Mouse (Mus musculus) liver, embryonic 11.5 days (tissue): ENCODE results near the gene Vmn1r33. TPM values are rescaled to one million over a fixed set of nuclear protein-coding genes. Genes with fewer than 3 reads are reported as not detected.
"Not testable (repeated sequence)": the region's sequence is repeated elsewhere in the genome, so short reads cannot be mapped to it uniquely, and the experiment has no call there.

ENCODE experiments used
- ATAC-seq: fragments of 200-750 bp; cut with Nextera tagmentation; replicated peaks from 2 replicates; pipeline ENCODE4 v1.8.0; 2017; ENCODE audit warnings: moderate number of reproducible peaks, mild to moderate bottlenecking, moderate TSS enrichment, moderate library complexity; ENCODE audit not compliant: low FRiP score
- DNase-seq: peaks from one replicate; pipeline ENCODE4 v3.0.0-alpha.2; 2017; ENCODE audit warnings: low spot score
- H3K27ac ChIP-seq: fragments of 300-500 bp; sonication (generic); 2 replicates; pipeline ENCODE4 v1.5.1; 2014; ENCODE audit warnings: mild to moderate bottlenecking, low read depth, low read length, control low read depth
- H3K27me3 ChIP-seq: fragments of 300-500 bp; sonication (generic); replicated peaks from 2 replicates; pipeline ENCODE4 v1.6.1; 2014; ENCODE audit warnings: low read length, mixed read lengths; ENCODE audit not compliant: control insufficient read depth, insufficient read depth
- H3K36me3 ChIP-seq: fragments of 300-500 bp; sonication (generic); 2 replicates; pipeline ENCODE4 v1.6.1; 2014; ENCODE audit warnings: mild to moderate bottlenecking, low read length, moderate library complexity, mixed read lengths; ENCODE audit not compliant: control insufficient read depth, insufficient read depth
- H3K4me1 ChIP-seq: fragments of 300-500 bp; sonication (generic); replicated peaks from 2 replicates; pipeline ENCODE4 v1.6.1; 2014; ENCODE audit warnings: low read length, mixed read lengths; ENCODE audit not compliant: control insufficient read depth, insufficient read depth
- H3K4me2 ChIP-seq: fragments of 300-500 bp; sonication (generic); 2 replicates; pipeline ENCODE4 v1.6.1; 2014; ENCODE audit warnings: mild to moderate bottlenecking, control low read depth, moderate library complexity
- H3K4me3 ChIP-seq: fragments of 300-500 bp; sonication (generic); 2 replicates; pipeline ENCODE4 v1.5.1; 2014; ENCODE audit warnings: low read depth, low read length, control low read depth
- H3K9ac ChIP-seq: fragments of 300-500 bp; sonication (generic); 2 replicates; pipeline ENCODE4 v1.6.1; 2014; ENCODE audit warnings: low read depth, low read length, control low read depth
- H3K9me3 ChIP-seq: fragments of 300-500 bp; sonication (generic); 2 replicates; pipeline ENCODE4 v1.6.1; 2016; ENCODE audit warnings: low read length, inconsistent platforms, mixed read lengths; ENCODE audit not compliant: control insufficient read depth
- WGBS: fragments of 180-500 bp; shearing (Covaris S2); extraction: QIAGEN DNeasy Blood & Tissue Kit; methylation state at CpG from one replicate; pipeline ENCODE4 v1.1.7; 2014; 5-methylcytosine and 5-hydroxymethylcytosine counted together
- polyA plus RNA-seq: library from polyadenylated mRNA; unstranded; fragments of >200 nt; fragmentation: Nextera tagmentation; extraction: Ambion mirVana; gene quantifications from 2 replicates; pipeline ENCODE4 v1.2.1, GENCODE M21; 2014

Gene Vmn1r33
- polyA plus RNA-seq: not detected in 2 replicates

DNA sequence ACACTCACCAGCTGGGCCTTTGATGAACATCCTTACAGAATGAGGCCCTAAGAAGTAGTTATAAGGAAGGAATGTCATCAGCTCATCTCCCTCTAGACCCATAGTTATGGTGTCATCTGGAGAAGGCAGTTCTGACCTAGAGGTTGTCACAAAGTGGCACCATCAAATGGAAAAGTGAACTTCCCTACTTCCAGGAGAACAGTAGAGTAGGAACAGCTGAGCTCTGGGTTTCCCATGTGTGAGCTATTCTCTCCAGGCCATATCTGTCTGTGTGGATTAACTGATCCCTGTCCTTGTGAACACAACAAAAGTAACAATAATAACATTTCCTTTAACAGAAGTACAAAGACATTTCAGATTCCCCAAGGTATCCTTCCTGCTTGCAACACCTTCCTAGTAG lies at the start of gene Vmn1r33:
Gene Vmn1r33, minus strand, starts transcription at position 101 of the 400 bp plus-strand sequence.
- not testable (repeated sequence) for ATAC-seq, H3K36me3 ChIP-seq, H3K4me2 ChIP-seq, H3K4me1 ChIP-seq, DNase-seq, H3K27ac ChIP-seq, H3K9me3 ChIP-seq, H3K4me3 ChIP-seq, H3K27me3 ChIP-seq, H3K9ac ChIP-seq

DNA sequence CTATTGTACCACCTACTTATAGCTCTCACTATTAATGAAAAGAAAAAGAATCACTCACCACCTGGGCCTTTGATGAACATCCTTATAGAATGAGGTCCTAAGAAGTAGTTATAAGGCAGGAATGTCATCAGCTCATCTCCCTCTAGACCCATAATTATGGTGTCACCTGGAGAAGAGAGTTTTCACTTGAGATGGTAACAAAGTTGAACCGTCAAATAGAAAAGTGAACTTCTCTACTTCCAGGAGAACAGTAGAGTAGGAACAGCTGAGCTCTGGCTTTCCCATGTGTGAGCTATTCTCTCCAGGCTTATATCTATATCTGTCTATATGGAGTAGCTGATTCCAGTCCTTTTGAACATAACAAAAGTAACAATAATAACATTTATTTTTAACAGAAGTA lies 25.7 kb upstream of the Vmn1r33 start, which contains the start of gene Vmn1r34:
Gene Vmn1r34, minus strand, starts transcription at position 101 of the 400 bp plus-strand sequence.
- Histone ChIP-seq H3K9me3 (no peaks in the 10 kb centered on the region), H3K4me3 (no peak within 1 kb of the TSS), H3K4me1 (no peaks in the 10 kb centered on the region), H3K36me3 (no peaks in the 10 kb centered on the region), H3K4me2 (no peak within 1 kb of the TSS), H3K27ac (no peak within 1 kb of the TSS), H3K27me3 (no peaks in the 10 kb centered on the region), H3K9ac (no peak within 1 kb of the TSS)
- 94% methylated on average over 1 of the region's 1 CpGs for WGBS
- ATAC-seq (no peak), DNase-seq (no peak)

DNA sequence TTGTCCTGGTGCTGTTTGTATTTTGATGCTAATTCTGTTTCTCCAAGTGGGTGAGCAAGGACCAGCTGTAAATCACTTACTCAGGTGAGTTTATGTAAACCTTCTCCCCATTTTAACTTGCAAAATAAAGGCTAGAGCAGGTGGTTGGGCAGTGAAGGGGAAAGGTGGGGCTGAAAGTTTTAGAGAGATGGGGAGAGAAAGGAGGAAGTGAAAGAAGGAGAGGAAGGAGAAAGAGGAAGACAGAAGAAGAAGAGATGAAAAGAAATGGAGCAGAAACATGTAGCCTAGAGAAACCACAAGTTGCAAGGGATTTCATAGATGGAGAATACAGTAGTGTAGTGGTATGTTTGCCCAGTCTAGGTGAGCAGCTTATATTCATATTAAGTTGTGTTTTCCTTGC lies 22.3 kb downstream of the Vmn1r33 start:
- ATAC-seq: no peak

More for the DNA sequence above, 22.3 kb downstream of the Vmn1r33 start:
- H3K9ac ChIP-seq: no peak overlapping the region
- no peak overlapping the region for H3K4me3 ChIP-seq
- no peak overlapping the region for H3K27ac ChIP-seq
- no peak overlapping the region for H3K4me2 ChIP-seq
- H3K4me1 ChIP-seq: no peaks in the 10 kb centered on the region
- H3K9me3 ChIP-seq: no peaks in the 10 kb centered on the region
- no peaks in the 10 kb centered on the region for H3K36me3 ChIP-seq
- no peaks in the 10 kb centered on the region for H3K27me3 ChIP-seq
- no peak for DNase-seq

Other genes with a start within 250 kb of the Vmn1r33 start
- gene Mad2l1, start 82.9 kb downstream of the Vmn1r33 start, polyA plus RNA-seq: 131 and 137 TPM in 2 replicates
- 0.09 TPM in 1 of 2 replicates, not detected in the other for gene Vmn1r32, start 58.2 kb downstream of the Vmn1r33 start, polyA plus RNA-seq
- not detected in 2 replicates for gene Vmn1r34, start 25.6 kb upstream of the Vmn1r33 start, polyA plus RNA-seq
- not detected in 2 replicates for gene Vmn1r35, start 67.6 kb upstream of the Vmn1r33 start, polyA plus RNA-seq
- gene Vmn1r36, start 100.9 kb upstream of the Vmn1r33 start, polyA plus RNA-seq: not detected in 2 replicates
- not detected in 2 replicates for gene Vmn1r37, start 111.1 kb upstream of the Vmn1r33 start, polyA plus RNA-seq
- gene Vmn1r38, start 164.3 kb upstream of the Vmn1r33 start, polyA plus RNA-seq: not detected in 2 replicates
- gene Vmn1r39, start 192.3 kb upstream of the Vmn1r33 start, polyA plus RNA-seq: not detected in 2 replicates